Mouse (Mus musculus) liver, adult 2 months (tissue): ENCODE measurements at regions not wholly inside any gene's neighbourhood (a gene's known extent, or its start where the extent isn't known, plus 50 kb on each side); places are given as distances from the start of the nearest gene placed in this dataset.

Experiments used
- CTCF ChIP-seq: fragments of 200-500 bp; IDR thresholded peaks from 2 replicates; pipeline ENCODE4 v1.5.1; 2011; ENCODE audit warnings: low read depth, low read length, control low read depth
- POLR2A ChIP-seq: fragments of 200-500 bp; IDR thresholded peaks from 2 replicates; pipeline ENCODE4 v1.6.1; 2011; ENCODE audit warnings: low read length, control low read depth; ENCODE audit not compliant: insufficient read depth; ENCODE audit errors: extremely low read depth

DNA sequence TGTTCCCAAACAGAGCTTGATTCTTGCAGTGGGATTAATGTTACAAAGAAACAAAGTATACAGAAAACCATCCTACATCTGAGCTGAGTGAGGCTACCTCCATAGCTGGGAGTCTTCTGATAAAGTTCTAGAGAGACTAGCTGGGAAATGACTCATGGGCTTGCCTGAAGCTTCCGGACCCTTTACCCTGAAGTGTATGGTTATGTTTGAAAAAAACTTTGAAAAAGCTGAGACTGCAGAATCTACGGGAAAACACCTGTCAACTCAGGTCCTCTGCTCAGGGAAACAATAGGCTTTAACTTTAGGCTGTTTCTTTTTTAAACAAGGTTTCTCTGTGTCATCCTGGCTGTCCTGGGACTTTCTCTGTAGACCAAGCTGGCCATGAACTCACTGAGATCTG, 593.4 kb downstream of the Gm19410 start:
- TF ChIP-seq CTCF, result no peak
- TF ChIP-seq POLR2A, result no peak
